Mouse (Mus musculus) liver, adult 2 months (tissue): ENCODE data around the gene F2.

Source experiments
- CTCF ChIP-seq: fragments of 200-500 bp; IDR thresholded peaks from 2 replicates; pipeline ENCODE4 v1.5.1; 2011; ENCODE audit warnings: low read depth, low read length, control low read depth
- POLR2A ChIP-seq: fragments of 200-500 bp; IDR thresholded peaks from 2 replicates; pipeline ENCODE4 v1.6.1; 2011; ENCODE audit warnings: low read length, control low read depth; ENCODE audit not compliant: insufficient read depth; ENCODE audit errors: extremely low read depth

- TF ChIP-seq CTCF (no peak), POLR2A (peak; percentile 97)
These were observed at the start of gene F2 for GRCm38 (mm10) chr2:91636229-91636628.
